Mouse (Mus musculus): ENCODE results near the gene Mmp28. TPM values are rescaled to one million over a fixed set of nuclear protein-coding genes. Genes with fewer than 3 reads are reported as not detected.

Mmp28 gene
- polyA plus RNA-seq, 2 experiments = 2.4 to 4.6 TPM

GRCm38 (mm10) chr11:83429355-83429754 is 33.5 kb downstream of the Mmp28 start, which contains the start of gene Gas2l2:
Gene Gas2l2 (minus strand): TSS chr11:83429455.
- no peak within 1 kb of the TSS; the same call in 1 of the 2 replicates for H3K9ac ChIP-seq (ENCODE audit: low read depth, low read length, severe bottlenecking)
- DNase-seq (ENCODE audit: low spot score) = no peak
- no peaks in the 10 kb centered on the region for H3K36me3 ChIP-seq (ENCODE audit: control insufficient read depth, insufficient read depth, low read length)
- no peak within 1 kb of the TSS for H3K4me3 ChIP-seq (replicated peaks; ENCODE audit: low read length)
- peaks cover 30% of the 10 kb centered on the region for H3K27me3 ChIP-seq (ENCODE audit: control insufficient read depth, insufficient read depth, low read length)
- no peaks in the 10 kb centered on the region for H3K9me3 ChIP-seq (ENCODE audit: control insufficient read depth, low read length)
- WGBS = 54% methylated on average over 5 of the region's 5 CpGs
- no peak within 1 kb of the TSS for H3K27ac ChIP-seq (replicated peaks; ENCODE audit: low read depth, low read length)
- H3K4me2 ChIP-seq (replicated peaks; ENCODE audit: low read depth, low read length, severe bottlenecking) = no peak within 1 kb of the TSS
- TF ChIP-seq POLR2A (IDR thresholded peaks at IDR 0.05; ENCODE audit: borderline replicate concordance, extremely low read depth, insufficient read depth, insufficient read length) = no peak
- no peak for ATAC-seq (ENCODE audit: low FRiP score, low read depth)
- no peaks in the 10 kb centered on the region for H3K4me1 ChIP-seq (ENCODE audit: control insufficient read depth, insufficient read depth, low read length)

DNA sequence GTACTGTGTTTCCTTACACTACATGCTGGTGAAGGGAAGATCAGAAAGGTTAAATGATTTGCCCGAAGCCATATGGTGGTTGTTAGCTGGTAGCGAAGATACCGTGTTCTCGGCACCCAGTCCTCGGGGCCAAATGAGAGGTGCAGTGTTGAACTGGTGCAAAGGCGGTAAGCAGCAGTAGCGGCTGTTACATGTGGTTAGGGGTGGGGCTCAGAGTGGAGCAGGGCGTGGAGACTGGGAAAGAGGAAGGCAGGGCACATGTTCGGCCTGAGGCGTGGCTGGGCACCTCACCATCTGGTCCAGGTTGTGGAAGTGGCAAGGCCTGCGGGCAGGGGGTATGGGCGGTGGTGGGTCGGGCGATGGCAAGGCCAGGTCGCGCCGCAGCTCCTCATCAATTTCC is 35.9 kb downstream of the Mmp28 start:
- Histone ChIP-seq H3K4me3 (replicated peaks; ENCODE audit: low read length) (no peak overlapping the region), H3K36me3 (ENCODE audit: control insufficient read depth, insufficient read depth, low read length) (no peaks in the 10 kb centered on the region), H3K4me1 (ENCODE audit: control insufficient read depth, insufficient read depth, low read length) (no peaks in the 10 kb centered on the region), H3K27ac (replicated peaks; ENCODE audit: low read depth, low read length) (no peak overlapping the region), H3K4me2 (replicated peaks; ENCODE audit: low read depth, low read length, severe bottlenecking) (no peak overlapping the region), H3K9ac (ENCODE audit: low read depth, low read length, severe bottlenecking) (no peak overlapping the region), H3K9me3 (ENCODE audit: control insufficient read depth, low read length) (no peaks in the 10 kb centered on the region), H3K27me3 (ENCODE audit: control insufficient read depth, insufficient read depth, low read length) (peaks cover 30% of the 10 kb centered on the region)
- ATAC-seq (ENCODE audit: low FRiP score, low read depth) = no peak
- WGBS = 21% methylated on average over 16 of the region's 17 CpGs
- DNase-seq (ENCODE audit: low spot score) = no peak
- no peak for TF ChIP-seq POLR2A (IDR thresholded peaks at IDR 0.05; ENCODE audit: borderline replicate concordance, extremely low read depth, insufficient read depth, insufficient read length)

DNA sequence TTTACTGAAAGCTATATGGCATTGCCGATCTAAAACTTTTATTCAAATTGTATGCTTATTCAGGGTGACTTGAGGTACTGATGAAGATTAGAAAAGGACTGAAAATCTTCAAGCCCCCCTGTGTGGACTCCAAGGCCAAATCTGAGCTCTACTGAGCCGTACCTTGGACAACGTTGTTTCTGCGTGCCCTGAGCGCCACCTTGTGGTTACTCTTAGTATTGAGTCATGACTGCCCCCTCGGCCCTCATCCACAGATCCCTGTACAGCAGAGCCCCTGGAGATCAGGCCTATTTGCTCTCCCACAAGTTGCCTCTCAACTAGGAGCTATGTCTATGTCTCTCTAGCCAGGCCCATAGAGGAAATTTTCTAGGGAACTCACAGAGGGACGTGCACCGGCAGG is 38.2 kb downstream of the Mmp28 start:
- Histone ChIP-seq H3K9ac (ENCODE audit: low read depth, low read length, severe bottlenecking) (no peak overlapping the region), H3K27ac (replicated peaks; ENCODE audit: low read depth, low read length) (no peak overlapping the region), H3K27me3 (ENCODE audit: control insufficient read depth, insufficient read depth, low read length) (peaks cover 44% of the 10 kb centered on the region), H3K4me2 (replicated peaks; ENCODE audit: low read depth, low read length, severe bottlenecking) (no peak overlapping the region), H3K9me3 (ENCODE audit: control insufficient read depth, low read length) (no peaks in the 10 kb centered on the region), H3K4me1 (ENCODE audit: control insufficient read depth, insufficient read depth, low read length) (no peaks in the 10 kb centered on the region), H3K36me3 (ENCODE audit: control insufficient read depth, insufficient read depth, low read length) (no peaks in the 10 kb centered on the region), H3K4me3 (replicated peaks; ENCODE audit: low read length) (no peak overlapping the region)
- DNase-seq (ENCODE audit: low spot score) = peak; percentile 77
- 7% methylated on average over 8 of the region's 8 CpGs for WGBS
- no peak for ATAC-seq (ENCODE audit: low FRiP score, low read depth)
- no peak for TF ChIP-seq POLR2A (IDR thresholded peaks at IDR 0.05; ENCODE audit: borderline replicate concordance, extremely low read depth, insufficient read depth, insufficient read length)

GRCm38 (mm10) chr11:83421305-83421704 is 41.6 kb downstream of the Mmp28 start:
- no peak; the same call in 1 of the 2 replicates for ATAC-seq (ENCODE audit: low FRiP score, low read depth)
- no peaks in the 10 kb centered on the region for H3K9me3 ChIP-seq (ENCODE audit: control insufficient read depth, low read length)
- H3K4me1 ChIP-seq (ENCODE audit: control insufficient read depth, insufficient read depth, low read length) = no peaks in the 10 kb centered on the region
- peak; percentile 83 for DNase-seq (ENCODE audit: low spot score)
- H3K36me3 ChIP-seq (ENCODE audit: control insufficient read depth, insufficient read depth, low read length) = no peaks in the 10 kb centered on the region
- no peak overlapping the region for H3K4me2 ChIP-seq (replicated peaks; ENCODE audit: low read depth, low read length, severe bottlenecking)
- no peak overlapping the region for H3K9ac ChIP-seq (ENCODE audit: low read depth, low read length, severe bottlenecking)
- TF ChIP-seq POLR2A (IDR thresholded peaks at IDR 0.05; ENCODE audit: borderline replicate concordance, extremely low read depth, insufficient read depth, insufficient read length) = no peak
- peaks cover 31% of the 10 kb centered on the region for H3K27me3 ChIP-seq (ENCODE audit: control insufficient read depth, insufficient read depth, low read length)
- H3K4me3 ChIP-seq (replicated peaks; ENCODE audit: low read length) = no peak overlapping the region
- H3K27ac ChIP-seq (replicated peaks; ENCODE audit: low read depth, low read length) = no peak overlapping the region
- under 1% methylated on average over 9 of the region's 9 CpGs for WGBS

- DNase-seq (ENCODE audit: low spot score) = no peak
These were observed 42.5 kb downstream of the Mmp28 start for GRCm38 (mm10) chr11:83420338-83420737.

DNA sequence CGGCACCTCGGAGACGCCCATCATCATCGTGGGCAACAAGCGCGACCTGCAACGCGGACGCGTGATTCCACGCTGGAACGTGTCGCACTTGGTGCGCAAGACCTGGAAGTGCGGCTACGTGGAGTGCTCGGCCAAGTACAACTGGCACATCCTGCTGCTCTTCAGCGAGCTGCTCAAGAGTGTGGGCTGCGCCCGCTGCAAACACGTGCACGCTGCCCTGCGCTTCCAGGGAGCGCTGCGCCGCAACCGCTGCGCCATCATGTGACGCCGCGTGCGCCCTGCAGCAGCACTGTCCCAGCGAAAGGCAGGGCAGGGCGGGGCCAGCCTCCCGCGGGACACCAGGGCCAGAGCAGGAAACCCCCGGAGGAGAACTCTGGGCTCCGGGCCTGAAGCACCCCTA is 44.3 kb downstream of the Mmp28 start:
- no peaks in the 10 kb centered on the region for H3K9me3 ChIP-seq (ENCODE audit: control insufficient read depth, low read length)
- H3K4me1 ChIP-seq (ENCODE audit: control insufficient read depth, insufficient read depth, low read length) = no peaks in the 10 kb centered on the region
- ATAC-seq (ENCODE audit: low FRiP score, low read depth) (no peak), DNase-seq (ENCODE audit: low spot score) (no peak)
- H3K36me3 ChIP-seq (ENCODE audit: control insufficient read depth, insufficient read depth, low read length) = no peaks in the 10 kb centered on the region
- no peak overlapping the region for H3K4me2 ChIP-seq (replicated peaks; ENCODE audit: low read depth, low read length, severe bottlenecking)
- peaks cover 29% of the 10 kb centered on the region for H3K27me3 ChIP-seq (ENCODE audit: control insufficient read depth, insufficient read depth, low read length)
- H3K9ac ChIP-seq (ENCODE audit: low read depth, low read length, severe bottlenecking) = no peak overlapping the region
- TF ChIP-seq POLR2A (IDR thresholded peaks at IDR 0.05; ENCODE audit: borderline replicate concordance, extremely low read depth, insufficient read depth, insufficient read length) = no peak
- WGBS = 7% methylated on average over 38 of the region's 38 CpGs
- H3K27ac ChIP-seq (replicated peaks; ENCODE audit: low read depth, low read length) = no peak overlapping the region
- no peak overlapping the region for H3K4me3 ChIP-seq (replicated peaks; ENCODE audit: low read length)

More at GRCm38 (mm10) chr11:83420338-83420737, 42.5 kb downstream of the Mmp28 start:
- Histone ChIP-seq H3K27me3 (ENCODE audit: control insufficient read depth, insufficient read depth, low read length) (peaks cover 29% of the 10 kb centered on the region), H3K4me1 (ENCODE audit: control insufficient read depth, insufficient read depth, low read length) (no peaks in the 10 kb centered on the region), H3K36me3 (ENCODE audit: control insufficient read depth, insufficient read depth, low read length) (no peaks in the 10 kb centered on the region), H3K4me3 (replicated peaks; ENCODE audit: low read length) (no peak overlapping the region), H3K9ac (ENCODE audit: low read depth, low read length, severe bottlenecking) (no peak overlapping the region), H3K9me3 (ENCODE audit: control insufficient read depth, low read length) (no peaks in the 10 kb centered on the region), H3K4me2 (replicated peaks; ENCODE audit: low read depth, low read length, severe bottlenecking) (no peak overlapping the region), H3K27ac (replicated peaks; ENCODE audit: low read depth, low read length) (no peak overlapping the region)
- TF ChIP-seq POLR2A (IDR thresholded peaks at IDR 0.05; ENCODE audit: borderline replicate concordance, extremely low read depth, insufficient read depth, insufficient read length) = no peak
- 33% methylated on average over 4 of the region's 4 CpGs for WGBS
- ATAC-seq (ENCODE audit: low FRiP score, low read depth) = no peak

All from limb, embryonic 14.5 days (tissue).